Mouse (Mus musculus) splenic B cell, adult 2 months (primary cell): ENCODE data around the gene Arl6ip4.

Source experiments
- DNase-seq: peaks from one replicate; pipeline ENCODE4 v3.0.0-alpha.2; 2011; ENCODE audit warnings: low read depth, low spot score
- H3K27me3 ChIP-seq: 2 replicates; pipeline ENCODE4 v1.6.1; 2012; ENCODE audit warnings: mild to moderate bottlenecking, low read length, moderate library complexity, mixed read lengths; ENCODE audit not compliant: control insufficient read depth, poor library complexity, insufficient read depth, severe bottlenecking
- H3K36me3 ChIP-seq: 2 replicates; pipeline ENCODE4 v1.6.1; 2012; ENCODE audit warnings: mild to moderate bottlenecking, low read length, moderate library complexity, mixed read lengths; ENCODE audit not compliant: control insufficient read depth, poor library complexity, insufficient read depth, severe bottlenecking

The Arl6ip4 gene

GRCm38 (mm10) chr5:124158305-124158704, 42.4 kb downstream of the Arl6ip4 start:
- no peak for DNase-seq
- no peaks in the 10 kb centered on the region for H3K36me3 ChIP-seq

GRCm38 (mm10) chr5:124159453-124159852, 43.6 kb downstream of the Arl6ip4 start:
- DNase-seq, result no peak
- no peaks in the 10 kb centered on the region for H3K27me3 ChIP-seq
- H3K36me3 ChIP-seq, result no peaks in the 10 kb centered on the region

More at GRCm38 (mm10) chr5:124158305-124158704, 42.4 kb downstream of the Arl6ip4 start:
- H3K27me3 ChIP-seq, result no peaks in the 10 kb centered on the region

GRCm38 (mm10) chr5:124161831-124162230, 45.9 kb downstream of the Arl6ip4 start:
- no peak for DNase-seq
- H3K27me3 ChIP-seq, result no peaks in the 10 kb centered on the region
- no peaks in the 10 kb centered on the region for H3K36me3 ChIP-seq

GRCm38 (mm10) chr5:124162577-124162976, 46.7 kb downstream of the Arl6ip4 start:
- no peaks in the 10 kb centered on the region for H3K36me3 ChIP-seq
- peak; percentile 81 for DNase-seq
- no peaks in the 10 kb centered on the region for H3K27me3 ChIP-seq

- no peak for DNase-seq
- Histone ChIP-seq H3K27me3 (no peaks in the 10 kb centered on the region), H3K36me3 (no peaks in the 10 kb centered on the region)
Measured at GRCm38 (mm10) chr5:124163445-124163844, 47.6 kb downstream of the Arl6ip4 start.

GRCm38 (mm10) chr5:124165622-124166570, 50.0 kb downstream of the Arl6ip4 start:
- DNase-seq, result peak; percentile 10
- Histone ChIP-seq H3K27me3 (no peaks in the 10 kb centered on the region), H3K36me3 (no peaks in the 10 kb centered on the region)

GRCm38 (mm10) chr5:124166741-124167140, 50.9 kb downstream of the Arl6ip4 start:
- no peaks in the 10 kb centered on the region for H3K36me3 ChIP-seq
- no peaks in the 10 kb centered on the region for H3K27me3 ChIP-seq
- DNase-seq, result no peak

GRCm38 (mm10) chr5:124167621-124168020, 51.7 kb downstream of the Arl6ip4 start:
- Histone ChIP-seq H3K27me3 (no peaks in the 10 kb centered on the region), H3K36me3 (no peaks in the 10 kb centered on the region)
- DNase-seq, result no peak
